ENCODE assay signal across 7 mouse cellular contexts in genomic region chr9:78005481-78005880, GRCm38 (mm10). TPM values are rescaled to one million over a fixed set of nuclear protein-coding genes. Genes with fewer than 3 reads are reported as not detected.
DNase-seq lines count a peak whose midpoint lies in the region; ATAC-seq lines count a peak whose summit lies in the region.

No protein-coding gene starts in this region.

- ATAC-seq in erythroblast, adult 5-6 weeks (replicated peaks; ENCODE audit: low FRiP score, poor library complexity, severe bottlenecking), result peak; percentile 71
- peak; percentile 41; the same call in 1 of the 2 replicates for ATAC-seq in neutrophil, adult 5-6 weeks (ENCODE audit: extremely low read depth, insufficient number of reproducible peaks, low FRiP score, poor library complexity, severe bottlenecking)

- peak; percentile 61 to 69 for DNase-seq in kidney, postnatal 4 days
- DNase-seq in kidney, postnatal 14 days, result no peak
- peak; percentile 54 for DNase-seq in MEL-GATA-1-ER (ENCODE audit: extremely low read depth, low read depth)
- no peak for DNase-seq in gastrocnemius, adult 8-10 months (ENCODE audit: low spot score in 2 of 2)
- no peak for DNase-seq in right cerebral cortex, adult 18-20 months

RNA-seq across cellular contexts. Expression of gene Gcm1, which starts 46.2 kb away (rescaled TPM):
- total RNA-seq in erythroblast, adult 5-6 weeks (2015; ENCODE audit: low replicate concordance), result not detected in 2 replicates
- not detected in 2 replicates for total RNA-seq in erythroblast, adult 5-6 weeks (2017; ENCODE audit: low replicate concordance)
- total RNA-seq in neutrophil, adult 5-6 weeks (2017), result not detected in 2 replicates
- total RNA-seq in gastrocnemius, adult 8-10 months (2022), result not detected

Comparison
In these comparisons a context has a peak if more than half of its experiments do, and no peak if none do; other contexts are left out.
1. DNase-seq: peak in kidney, postnatal 4 days (2 of 2) and MEL-GATA-1-ER (single experiment); none in kidney, postnatal 14 days (single experiment), gastrocnemius, adult 8-10 months (0 of 2) and right cerebral cortex, adult 18-20 months (single experiment).